Mouse (Mus musculus): ENCODE measurements at regions not wholly inside any gene's neighbourhood (a gene's known extent, or its start where the extent isn't known, plus 50 kb on each side); places are given as distances from the start of the nearest gene placed in this dataset.

GRCm38 (mm10) chr1:64297343-64297742 is 175.3 kb upstream of the Klf7 start:
- no peak for DNase-seq (ENCODE audit: low spot score in 2 of 2)

GRCm38 (mm10) chr1:64295512-64295945 is 173.4 kb upstream of the Klf7 start:
- no peak for DNase-seq (ENCODE audit: low spot score in 2 of 2)

GRCm38 (mm10) chr1:64295051-64295450 is 173.0 kb upstream of the Klf7 start:
- DNase-seq (ENCODE audit: low spot score in 2 of 2), result no peak

- no peak for DNase-seq (ENCODE audit: low spot score in 2 of 2)
Measured at GRCm38 (mm10) chr1:64288812-64289447, 166.8 kb upstream of the Klf7 start.

GRCm38 (mm10) chr1:64287068-64287467 is 165.0 kb upstream of the Klf7 start:
- DNase-seq (ENCODE audit: low spot score in 2 of 2), result no peak

- DNase-seq (ENCODE audit: low spot score in 2 of 2), result no peak
Measured at GRCm38 (mm10) chr1:64284656-64285055, 162.6 kb upstream of the Klf7 start.

GRCm38 (mm10) chr1:64275865-64276264 is 153.8 kb upstream of the Klf7 start:
- no peak for DNase-seq (ENCODE audit: low spot score in 2 of 2)

- DNase-seq (ENCODE audit: low spot score in 2 of 2), result no peak
Measured at GRCm38 (mm10) chr1:64275086-64275802, 153.2 kb upstream of the Klf7 start.

- no peak for DNase-seq (ENCODE audit: low spot score in 2 of 2)
Measured at GRCm38 (mm10) chr1:64257237-64257636, 135.2 kb upstream of the Klf7 start.

GRCm38 (mm10) chr1:64255554-64256295 is 133.6 kb upstream of the Klf7 start:
- DNase-seq (ENCODE audit: low spot score in 2 of 2), result no peak

GRCm38 (mm10) chr1:64254673-64255072 is 132.6 kb upstream of the Klf7 start:
- DNase-seq (ENCODE audit: low spot score in 2 of 2), result no peak

- DNase-seq (ENCODE audit: low spot score in 2 of 2), result no peak
Measured at GRCm38 (mm10) chr1:64253996-64254395, 131.9 kb upstream of the Klf7 start.

- no peak for DNase-seq (ENCODE audit: low spot score in 2 of 2)
Measured at GRCm38 (mm10) chr1:64242401-64242800, 120.3 kb upstream of the Klf7 start.

GRCm38 (mm10) chr1:64229654-64230053 is 107.6 kb upstream of the Klf7 start:
- DNase-seq (ENCODE audit: low spot score in 2 of 2), result no peak

GRCm38 (mm10) chr1:64226001-64226918 is 104.2 kb upstream of the Klf7 start:
- DNase-seq (ENCODE audit: low spot score in 2 of 2), result no peak

GRCm38 (mm10) chr1:64223779-64224687 is 102.0 kb upstream of the Klf7 start:
- DNase-seq (ENCODE audit: low spot score in 2 of 2), result no peak

- no peak for DNase-seq (ENCODE audit: low spot score in 2 of 2)
Measured at GRCm38 (mm10) chr1:64222475-64222874, 100.4 kb upstream of the Klf7 start.

GRCm38 (mm10) chr1:64220486-64220885 is 98.4 kb upstream of the Klf7 start:
- DNase-seq (ENCODE audit: low spot score in 2 of 2), result no peak

GRCm38 (mm10) chr1:64220040-64220439 is 98.0 kb upstream of the Klf7 start:
- DNase-seq (ENCODE audit: low spot score in 2 of 2), result no peak

- DNase-seq (ENCODE audit: low spot score in 2 of 2), result no peak
Measured at GRCm38 (mm10) chr1:64215646-64216045, 93.6 kb upstream of the Klf7 start.

GRCm38 (mm10) chr1:64209131-64209530 is 87.0 kb upstream of the Klf7 start:
- no peak for DNase-seq (ENCODE audit: low spot score in 2 of 2)
